Mouse (Mus musculus): ENCODE results near the gene Erc1. TPM values are rescaled to one million over a fixed set of nuclear protein-coding genes. Genes with fewer than 3 reads are reported as not detected.

Gene Erc1
- polyA plus RNA-seq, 1 experiment from 2014 or later = 41.4 TPM

DNA sequence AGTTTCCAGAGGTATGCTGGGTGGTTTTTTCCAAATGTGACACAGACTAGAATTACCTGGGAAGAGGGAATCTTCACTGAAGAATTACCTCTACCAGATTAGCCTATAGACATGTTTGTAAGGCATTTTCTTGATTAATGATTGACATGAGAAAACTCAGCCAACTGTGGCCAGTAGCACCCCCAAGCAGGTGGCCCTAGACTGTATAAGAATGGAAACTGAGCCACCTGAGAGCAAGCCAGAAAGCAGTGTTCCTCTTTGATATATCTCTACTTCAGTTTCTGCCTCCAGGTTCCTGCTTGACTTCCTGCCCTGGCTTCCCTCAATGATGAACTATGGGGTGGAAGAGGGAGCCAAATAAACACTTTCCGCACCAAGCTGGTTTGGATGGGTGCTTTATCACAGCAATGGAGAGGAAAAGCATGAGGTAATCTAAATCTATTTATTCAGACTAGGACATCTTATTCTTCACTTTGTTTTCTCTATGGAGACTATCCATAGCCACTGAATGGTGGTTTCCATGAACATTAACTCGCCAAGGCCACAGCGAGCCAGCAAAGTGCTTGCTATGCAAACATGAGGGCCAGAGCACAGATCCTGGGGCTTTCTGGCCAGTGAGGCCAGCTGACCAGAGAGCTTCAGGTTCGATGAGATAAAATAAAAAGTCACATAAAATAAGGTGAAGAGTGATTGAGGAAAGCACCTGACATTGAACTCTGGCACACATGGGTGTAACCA is 109.2 kb downstream of the Erc1 start:
- WGBS = 94% methylated on average over 4 of the region's 4 CpGs
- peaks cover 9% of the 10 kb centered on the region for H3K36me3 ChIP-seq
- ATAC-seq (ENCODE audit: low FRiP score) = no peak
- no peak overlapping the region for H3K4me2 ChIP-seq (replicated peaks)
- no peaks in the 10 kb centered on the region for H3K4me1 ChIP-seq
- no peaks in the 10 kb centered on the region for H3K27me3 ChIP-seq
- no peak overlapping the region for H3K4me3 ChIP-seq
- H3K9ac ChIP-seq = no peak overlapping the region
- no peaks in the 10 kb centered on the region for H3K9me3 ChIP-seq (replicated peaks)
- no peak overlapping the region for H3K27ac ChIP-seq

DNA sequence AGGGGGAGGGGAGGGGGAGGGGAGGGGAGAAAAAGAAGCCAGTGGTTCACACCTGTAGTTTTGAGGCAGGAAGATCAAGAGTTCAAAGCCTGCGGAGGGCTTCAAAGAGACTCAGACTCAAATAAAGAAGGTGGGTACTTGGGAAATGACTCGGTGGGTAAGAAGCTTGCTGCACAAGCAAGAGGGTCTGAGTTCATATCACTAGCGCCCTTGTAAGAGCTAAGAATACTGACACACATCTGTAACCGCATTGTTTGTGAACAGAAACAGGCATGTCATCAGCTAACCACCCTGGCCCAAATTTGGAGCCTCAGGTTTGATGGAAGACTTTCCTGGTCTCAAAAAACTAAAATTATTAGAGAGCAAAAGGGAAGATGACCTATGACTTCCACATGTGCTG is 110.3 kb downstream of the Erc1 start:
- 94% methylated on average over 4 of the region's 4 CpGs for whole genome bisulfite sequencing
- Histone ChIP-seq H3K27ac (no peak overlapping the region), H3K36me3 (peaks cover 4% of the 10 kb centered on the region), H3K4me3 (no peak overlapping the region), H3K27me3 (no peaks in the 10 kb centered on the region), H3K4me1 (no peaks in the 10 kb centered on the region), H3K4me2 (replicated peaks) (no peak overlapping the region), H3K9me3 (replicated peaks) (no peaks in the 10 kb centered on the region), H3K9ac (no peak overlapping the region)
- ATAC-seq (ENCODE audit: low FRiP score) = no peak

DNA sequence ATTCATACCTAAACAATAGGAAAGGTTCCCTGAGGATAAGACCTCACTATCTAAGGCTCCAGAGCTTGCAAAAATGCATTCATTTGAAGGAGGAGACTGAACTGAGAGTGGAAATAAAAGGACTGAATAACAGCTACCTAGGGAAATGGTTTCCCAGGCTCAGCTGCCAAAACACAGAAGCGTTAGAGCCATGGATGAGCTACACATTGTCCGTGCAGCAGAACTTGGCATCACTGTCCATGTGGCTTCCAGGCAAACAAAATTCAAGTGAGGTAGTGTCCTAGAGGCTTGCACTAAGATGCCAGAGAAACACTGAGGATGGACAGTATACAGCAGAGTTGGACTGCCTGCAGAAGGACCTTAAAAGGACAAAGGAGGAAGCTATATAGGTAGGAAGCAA is 112.0 kb downstream of the Erc1 start:
- Histone ChIP-seq H3K27ac (no peak overlapping the region), H3K4me3 (no peak overlapping the region), H3K9ac (no peak overlapping the region), H3K9me3 (replicated peaks) (no peaks in the 10 kb centered on the region), H3K27me3 (no peaks in the 10 kb centered on the region), H3K4me1 (no peaks in the 10 kb centered on the region), H3K36me3 (no peaks in the 10 kb centered on the region), H3K4me2 (replicated peaks) (no peak overlapping the region)
- no peak for ATAC-seq (ENCODE audit: low FRiP score)
- 88% methylated on average over 2 of the region's 2 CpGs for WGBS

DNA sequence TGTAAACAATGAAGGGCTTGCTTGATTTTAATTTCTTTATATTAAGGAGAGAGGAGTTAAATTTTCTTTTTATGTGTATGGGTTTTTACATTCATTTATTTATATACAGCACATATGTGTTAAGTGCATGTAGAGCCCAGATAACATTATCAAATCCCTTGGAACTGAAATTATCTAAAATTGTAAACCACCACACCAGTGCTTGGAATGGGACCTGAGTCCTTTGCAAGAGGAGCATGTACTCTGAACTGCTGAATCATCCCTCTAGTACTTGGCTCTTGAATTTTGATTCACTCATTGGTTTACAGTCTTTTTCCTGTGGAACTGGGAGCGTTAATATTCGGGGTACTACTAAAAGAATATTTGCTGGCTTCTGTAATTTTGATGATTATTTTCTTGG is 116.8 kb downstream of the Erc1 start:
- no peak for ATAC-seq (ENCODE audit: low FRiP score)
- Histone ChIP-seq H3K4me2 (replicated peaks) (no peak overlapping the region), H3K9me3 (replicated peaks) (no peaks in the 10 kb centered on the region), H3K9ac (no peak overlapping the region), H3K36me3 (peaks cover 4% of the 10 kb centered on the region; the same call in 1 of the 2 replicates), H3K27ac (no peak overlapping the region), H3K27me3 (no peaks in the 10 kb centered on the region), H3K4me3 (no peak overlapping the region), H3K4me1 (no peaks in the 10 kb centered on the region)
- WGBS = 94% methylated on average over 2 of the region's 2 CpGs

DNA sequence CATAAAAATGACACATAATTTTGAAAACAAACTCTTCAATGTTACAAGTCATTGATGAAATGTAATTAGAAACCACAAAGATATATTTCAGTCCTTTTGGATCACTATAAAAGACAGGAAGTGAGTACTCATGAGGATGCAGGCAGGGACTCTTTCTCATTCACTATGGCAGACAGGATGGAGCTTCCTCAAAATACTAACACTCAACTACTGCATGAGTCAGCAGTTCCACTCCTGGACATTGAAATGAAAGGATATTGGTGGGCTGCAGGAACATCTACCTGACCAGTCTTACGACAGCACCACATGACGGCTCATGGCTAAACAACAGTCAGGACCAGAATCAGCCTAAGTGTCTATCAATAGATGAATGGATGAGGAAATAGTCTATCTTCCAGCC is 132.7 kb downstream of the Erc1 start:
- no peak overlapping the region for H3K27ac ChIP-seq
- 96% methylated on average over 2 of the region's 2 CpGs for WGBS
- no peak for ATAC-seq (ENCODE audit: low FRiP score)
- H3K36me3 ChIP-seq = peaks cover 5% of the 10 kb centered on the region
- no peaks in the 10 kb centered on the region for H3K27me3 ChIP-seq
- no peak overlapping the region for H3K9ac ChIP-seq
- no peaks in the 10 kb centered on the region for H3K4me1 ChIP-seq
- no peak overlapping the region for H3K4me3 ChIP-seq
- no peaks in the 10 kb centered on the region for H3K9me3 ChIP-seq (replicated peaks)
- no peak overlapping the region for H3K4me2 ChIP-seq (replicated peaks)

DNA sequence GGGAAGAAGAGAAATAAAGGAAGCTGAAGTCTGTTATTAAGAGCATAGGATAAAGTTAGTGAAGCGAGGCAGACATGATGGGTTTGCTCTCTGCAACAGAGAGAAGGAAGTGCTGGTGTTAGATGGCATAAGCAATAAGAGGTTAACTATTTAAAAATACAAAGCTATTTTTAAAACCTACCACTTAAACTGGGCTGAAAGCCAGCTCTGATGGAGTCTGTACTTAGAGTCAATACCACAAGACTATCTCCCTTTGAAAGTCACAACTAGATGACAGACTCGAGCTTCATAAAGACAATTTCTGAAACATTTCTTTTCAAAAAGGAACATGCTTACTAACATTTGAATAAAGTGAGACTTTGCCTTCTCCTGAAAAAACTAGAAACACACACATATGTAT is 134.0 kb downstream of the Erc1 start:
- peaks cover 5% of the 10 kb centered on the region for H3K36me3 ChIP-seq
- no peak overlapping the region for H3K4me2 ChIP-seq (replicated peaks)
- WGBS = 79% methylated on average over 2 of the region's 2 CpGs
- no peak for ATAC-seq (ENCODE audit: low FRiP score)
- no peak overlapping the region for H3K4me3 ChIP-seq
- H3K9me3 ChIP-seq (replicated peaks) = no peaks in the 10 kb centered on the region
- H3K27ac ChIP-seq = no peak overlapping the region
- no peak overlapping the region for H3K9ac ChIP-seq
- no peaks in the 10 kb centered on the region for H3K27me3 ChIP-seq
- H3K4me1 ChIP-seq = no peaks in the 10 kb centered on the region

DNA sequence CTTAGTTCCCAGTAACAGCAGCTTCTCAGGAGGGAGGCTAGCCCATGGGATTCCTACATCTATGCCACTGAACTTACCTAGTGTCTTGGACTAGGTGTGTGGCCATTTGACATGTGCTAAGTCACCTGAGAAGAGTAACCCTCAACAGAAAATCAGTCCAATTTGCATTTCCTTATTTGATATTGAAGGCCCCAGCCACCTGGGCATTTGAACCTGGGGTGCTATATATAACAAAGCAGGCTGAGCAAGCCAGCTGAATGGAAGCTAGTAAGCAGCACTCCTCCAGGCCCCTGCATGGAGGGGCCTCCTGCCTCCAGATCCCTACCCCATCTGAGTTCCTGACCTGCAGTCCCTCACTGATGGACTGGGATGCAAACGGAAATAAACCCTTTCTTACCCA is 135.5 kb downstream of the Erc1 start:
- Histone ChIP-seq H3K9me3 (replicated peaks) (no peaks in the 10 kb centered on the region), H3K9ac (no peak overlapping the region), H3K4me3 (no peak overlapping the region), H3K27me3 (no peaks in the 10 kb centered on the region), H3K4me1 (no peaks in the 10 kb centered on the region), H3K36me3 (peaks cover 5% of the 10 kb centered on the region), H3K4me2 (replicated peaks) (no peak overlapping the region), H3K27ac (no peak overlapping the region)
- 76% methylated on average over 1 of the region's 1 CpGs for WGBS
- ATAC-seq (ENCODE audit: low FRiP score) = no peak

DNA sequence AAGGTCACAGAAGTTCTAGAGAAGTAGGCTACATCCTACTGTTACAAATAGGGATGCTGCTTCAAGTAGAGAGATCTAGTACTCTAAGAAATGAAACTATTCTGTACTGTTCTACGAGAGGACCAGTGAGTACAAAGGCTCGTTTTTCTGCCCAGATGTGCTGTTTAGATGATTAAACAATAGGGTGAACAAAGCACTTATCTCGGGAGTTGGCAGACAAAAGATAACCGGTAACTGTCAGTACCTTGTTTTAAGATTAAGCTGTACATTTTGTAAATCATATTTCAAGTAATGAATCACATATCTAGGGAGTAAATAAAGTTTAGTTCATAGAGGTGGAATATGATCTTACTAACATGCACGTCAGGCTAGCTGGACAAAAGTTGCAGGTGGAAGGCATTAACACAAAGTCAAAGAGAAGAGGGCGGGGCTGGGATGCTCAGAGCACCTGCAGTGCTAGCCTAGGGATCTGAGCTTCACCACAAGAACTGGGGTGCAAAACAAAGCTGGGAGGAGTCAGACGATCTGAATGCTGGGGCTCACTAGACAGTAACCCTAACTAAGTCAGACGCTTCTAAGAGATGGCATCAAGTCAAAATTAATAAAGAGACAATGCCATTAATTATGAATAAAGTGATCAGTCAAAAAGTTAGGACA is 136.2 kb downstream of the Erc1 start:
- WGBS = 85% methylated on average over 8 of the region's 8 CpGs
- no peak for ATAC-seq (ENCODE audit: low FRiP score)
- no peaks in the 10 kb centered on the region for H3K9me3 ChIP-seq (replicated peaks)
- peaks cover 5% of the 10 kb centered on the region for H3K36me3 ChIP-seq
- H3K27ac ChIP-seq = no peak overlapping the region
- no peaks in the 10 kb centered on the region for H3K4me1 ChIP-seq
- H3K9ac ChIP-seq = no peak overlapping the region
- no peak overlapping the region for H3K4me3 ChIP-seq
- no peak overlapping the region for H3K4me2 ChIP-seq (replicated peaks)
- no peaks in the 10 kb centered on the region for H3K27me3 ChIP-seq

DNA sequence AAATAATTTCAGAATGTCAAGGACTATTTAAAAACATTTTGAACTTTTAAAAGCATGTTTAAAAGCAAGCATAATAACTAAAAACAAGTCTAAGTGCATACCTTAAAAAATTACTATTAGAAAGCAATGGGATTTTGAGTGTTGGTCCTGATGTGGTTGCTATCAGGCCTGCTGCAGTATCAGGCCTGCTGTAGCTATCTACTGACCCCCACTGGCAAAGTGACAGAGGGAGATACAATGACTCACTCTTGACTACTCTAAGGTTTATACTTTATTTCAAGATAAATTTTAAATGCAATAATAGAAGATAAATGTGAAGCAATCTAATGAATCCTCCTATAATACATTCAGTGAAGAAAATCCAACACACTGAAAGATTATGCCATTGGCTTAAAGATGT is 138.4 kb downstream of the Erc1 start:
- Histone ChIP-seq H3K27me3 (no peaks in the 10 kb centered on the region), H3K4me3 (no peak overlapping the region), H3K4me1 (no peaks in the 10 kb centered on the region), H3K9me3 (replicated peaks) (no peaks in the 10 kb centered on the region), H3K4me2 (replicated peaks) (no peak overlapping the region), H3K27ac (no peak overlapping the region), H3K9ac (no peak overlapping the region), H3K36me3 (peaks cover 5% of the 10 kb centered on the region)
- no peak for ATAC-seq (ENCODE audit: low FRiP score)

DNA sequence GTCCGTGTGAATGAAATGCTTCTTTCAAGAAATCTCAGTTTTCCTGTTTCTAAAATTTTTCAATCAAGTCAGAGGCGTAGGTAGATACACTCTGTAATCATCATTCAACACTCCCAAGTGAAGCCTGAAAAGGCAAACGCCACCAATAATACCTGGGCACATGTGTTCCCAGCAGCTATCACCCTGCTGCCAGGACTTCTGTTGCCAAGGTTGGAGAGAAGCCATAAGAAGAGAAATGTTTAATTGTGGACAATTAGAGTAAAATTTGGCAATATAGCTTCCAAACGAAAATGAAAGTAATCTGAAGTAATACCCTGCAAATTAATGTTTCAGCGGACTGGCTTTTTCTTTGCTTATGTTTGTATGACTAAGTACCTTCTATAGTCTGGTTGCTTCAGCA is 140.1 kb downstream of the Erc1 start:
- H3K9ac ChIP-seq = no peak overlapping the region
- no peaks in the 10 kb centered on the region for H3K27me3 ChIP-seq
- H3K4me2 ChIP-seq (replicated peaks) = no peak overlapping the region
- H3K9me3 ChIP-seq (replicated peaks) = no peaks in the 10 kb centered on the region
- no peak overlapping the region for H3K27ac ChIP-seq
- ATAC-seq (ENCODE audit: low FRiP score) = no peak
- WGBS = 91% methylated on average over 5 of the region's 5 CpGs
- no peak overlapping the region for H3K4me3 ChIP-seq
- peaks cover under 1% of the 10 kb centered on the region for H3K36me3 ChIP-seq
- H3K4me1 ChIP-seq = no peaks in the 10 kb centered on the region

DNA sequence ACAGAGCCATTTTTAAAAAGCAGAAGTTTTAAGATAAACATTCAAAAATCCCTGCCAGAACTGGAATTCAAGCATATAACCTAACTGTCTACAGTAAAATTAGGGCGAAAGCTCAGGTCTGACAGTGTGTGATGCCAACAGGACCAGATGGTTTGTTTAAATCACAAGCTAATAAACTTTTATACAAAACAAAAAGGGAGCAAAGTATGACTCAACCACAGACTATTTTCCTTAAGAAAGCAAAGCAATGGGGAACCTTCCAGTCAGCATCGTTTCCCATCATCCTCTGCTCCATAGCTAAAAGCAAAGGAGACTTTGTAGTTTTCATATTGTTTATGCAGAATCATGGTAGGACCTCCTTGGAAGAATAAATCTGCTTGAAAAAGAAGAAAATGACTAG is 143.1 kb downstream of the Erc1 start:
- 96% methylated on average over 2 of the region's 2 CpGs for WGBS
- no peak overlapping the region for H3K4me3 ChIP-seq
- H3K4me1 ChIP-seq = no peaks in the 10 kb centered on the region
- H3K27ac ChIP-seq = no peak overlapping the region
- no peak for ATAC-seq (ENCODE audit: low FRiP score)
- H3K9ac ChIP-seq = no peak overlapping the region
- H3K4me2 ChIP-seq (replicated peaks) = no peak overlapping the region
- no peaks in the 10 kb centered on the region for H3K27me3 ChIP-seq
- H3K36me3 ChIP-seq = no peaks in the 10 kb centered on the region; the same call in 1 of the 2 replicates
- no peaks in the 10 kb centered on the region for H3K9me3 ChIP-seq (replicated peaks)

DNA sequence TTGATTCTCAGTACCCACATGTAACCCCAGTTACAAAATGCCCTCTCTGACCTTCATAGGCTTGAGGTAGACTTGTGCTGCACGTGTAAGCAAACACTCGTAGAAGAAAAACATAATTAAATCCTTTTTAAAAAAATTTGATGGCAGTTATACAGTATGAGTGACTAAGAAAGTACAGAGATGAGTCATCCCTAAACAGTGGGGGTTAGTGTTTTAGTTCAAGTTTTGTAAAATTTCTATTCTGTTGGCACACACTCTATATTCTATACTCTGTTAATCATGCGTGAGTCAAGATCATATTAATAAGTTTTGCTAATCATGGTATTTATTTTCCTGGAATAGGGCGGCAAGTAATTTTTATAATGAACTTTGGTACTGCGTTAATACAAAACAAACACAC is 155.2 kb downstream of the Erc1 start:
- Histone ChIP-seq H3K27me3 (no peaks in the 10 kb centered on the region), H3K9ac (no peak overlapping the region), H3K36me3 (peaks cover 11% of the 10 kb centered on the region), H3K4me3 (no peak overlapping the region), H3K9me3 (replicated peaks) (no peaks in the 10 kb centered on the region), H3K4me1 (no peaks in the 10 kb centered on the region), H3K27ac (no peak overlapping the region), H3K4me2 (replicated peaks) (no peak overlapping the region)
- no peak for ATAC-seq (ENCODE audit: low FRiP score)
- 93% methylated on average over 5 of the region's 5 CpGs for WGBS

DNA sequence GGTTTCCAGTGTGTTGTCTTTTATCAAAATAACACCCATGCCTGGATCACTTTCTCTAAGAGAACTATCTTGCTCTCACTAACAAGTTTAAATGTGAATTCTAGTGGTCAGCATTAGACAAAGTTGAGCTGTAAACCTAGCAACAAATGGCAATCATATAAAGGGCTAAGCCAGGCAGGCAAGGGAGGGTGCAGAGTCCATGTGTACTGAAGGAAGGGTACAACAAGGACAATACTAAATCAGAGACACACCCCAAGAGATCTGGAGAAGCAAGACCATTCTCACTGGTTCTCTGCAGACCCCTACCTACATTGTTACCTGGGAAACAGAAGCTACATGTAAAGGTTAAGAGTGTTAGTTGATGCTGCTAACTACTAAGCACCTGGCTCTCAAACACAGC is 161.5 kb downstream of the Erc1 start:
- H3K4me2 ChIP-seq (replicated peaks) = no peak overlapping the region
- H3K27ac ChIP-seq = no peak overlapping the region
- no peaks in the 10 kb centered on the region for H3K27me3 ChIP-seq
- no peaks in the 10 kb centered on the region for H3K9me3 ChIP-seq (replicated peaks)
- no peak overlapping the region for H3K9ac ChIP-seq
- H3K36me3 ChIP-seq = peaks cover 9% of the 10 kb centered on the region; the same call in 1 of the 2 replicates
- no peak overlapping the region for H3K4me3 ChIP-seq
- no peaks in the 10 kb centered on the region for H3K4me1 ChIP-seq
- no peak for ATAC-seq (ENCODE audit: low FRiP score)

Measured in hindbrain, embryonic 12.5 days (tissue).